Mouse (Mus musculus) granulocyte monocyte progenitor cell, adult 5-6 weeks (primary cell): ENCODE measurements at regions not wholly inside any gene's neighbourhood (a gene's known extent, or its start where the extent isn't known, plus 50 kb on each side); places are given as distances from the start of the nearest gene placed in this dataset.
"Not testable (repeated sequence)": the region's sequence is repeated elsewhere in the genome, so short reads cannot be mapped to it uniquely, and the experiment has no call there.

Experiments
- ATAC-seq: replicated peaks from 2 replicates; pipeline ENCODE4 v1.8.0; 2016; ENCODE audit warnings: mild to moderate bottlenecking, moderate TSS enrichment, inconsistent platforms; ENCODE audit not compliant: poor library complexity, severe bottlenecking

DNA sequence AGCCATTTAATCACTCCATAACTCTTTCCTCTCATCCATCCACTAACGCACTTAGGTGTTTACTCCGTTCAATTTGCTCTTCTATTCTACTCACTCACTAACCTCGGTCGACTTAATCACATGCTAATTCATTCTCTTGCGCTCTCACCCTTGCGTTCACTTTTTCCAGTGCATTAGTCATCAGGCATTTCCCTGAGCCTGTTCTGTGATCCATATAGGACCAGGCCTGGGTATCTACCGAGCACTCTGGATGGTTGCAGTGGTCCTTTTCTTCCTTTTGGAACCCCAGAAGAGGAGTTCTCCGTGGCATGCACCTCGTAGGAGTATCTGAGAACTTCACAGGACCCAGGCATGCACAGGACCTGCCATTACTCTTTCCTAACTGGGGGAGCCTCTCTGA is 270.1 kb downstream of the 4933412E24Rik start:
- no peak for ATAC-seq

DNA sequence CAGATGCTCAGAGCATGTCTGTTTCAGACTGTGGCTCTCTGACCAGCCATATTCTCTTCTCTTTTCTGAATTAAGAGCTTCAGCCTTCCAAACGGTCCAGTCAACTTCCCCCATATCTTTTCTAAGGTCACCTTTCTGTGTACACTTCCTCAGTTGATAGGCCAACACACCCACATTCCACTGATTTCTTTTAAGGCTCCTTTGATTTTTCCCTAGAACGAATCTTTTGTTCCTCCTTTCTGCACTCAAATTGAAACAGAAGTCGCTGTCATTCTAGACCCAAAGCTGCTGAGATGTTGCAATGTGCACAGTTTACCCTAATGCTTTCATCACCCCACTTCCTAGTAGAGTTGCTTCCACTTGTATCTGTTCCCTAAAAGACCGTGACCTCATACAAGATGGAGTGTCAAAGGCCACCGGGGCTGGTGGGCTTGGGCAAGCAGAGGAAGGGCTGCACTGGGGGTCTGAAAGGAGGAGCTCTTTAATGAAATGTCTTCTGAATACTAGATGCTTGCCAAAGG is 271.9 kb downstream of the 4933412E24Rik start:
- ATAC-seq: peak; percentile 95

DNA sequence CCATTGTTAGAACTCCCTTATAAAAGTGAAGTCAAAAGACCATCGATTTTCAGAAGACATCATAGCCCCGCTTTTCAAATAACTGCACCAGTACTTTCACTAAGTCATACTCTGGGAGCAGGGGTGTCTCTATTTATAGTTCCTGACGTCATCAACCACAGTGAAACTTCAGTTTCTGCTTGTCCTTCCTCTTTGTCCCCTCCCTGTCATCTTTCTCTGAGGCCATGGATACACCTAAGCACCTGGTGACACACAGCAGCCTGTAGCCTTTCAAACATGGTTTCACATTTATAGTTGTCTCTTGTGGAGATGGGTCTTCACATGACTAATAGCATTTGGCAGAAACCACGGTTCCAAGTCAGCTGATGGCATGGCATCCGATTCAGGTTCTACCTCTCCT is 277.2 kb downstream of the 4933412E24Rik start:
- ATAC-seq: peak; percentile 81

DNA sequence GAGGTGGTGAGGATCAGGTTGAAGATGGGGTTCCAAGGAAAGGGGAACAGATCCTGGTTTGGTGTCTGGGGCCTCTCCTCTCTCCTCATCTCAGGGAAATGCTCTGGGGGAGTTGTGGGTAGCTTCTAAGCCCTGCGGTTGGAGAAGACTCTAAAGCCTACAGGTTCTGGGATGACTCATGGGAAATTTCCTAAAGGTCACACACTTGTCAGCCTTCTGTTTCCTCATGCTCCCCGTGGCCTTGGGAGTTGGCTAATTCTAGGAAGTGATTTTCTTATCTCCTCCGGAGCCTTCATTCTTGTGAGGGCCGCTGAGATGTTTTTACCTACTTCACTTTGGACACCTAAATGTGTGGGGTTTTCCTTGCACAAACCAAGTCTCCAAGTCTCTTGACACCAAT is 279.2 kb downstream of the 4933412E24Rik start:
- 0 out of 2 replicates have a peak, but pooled peaks have one; percentile 10 for ATAC-seq

DNA sequence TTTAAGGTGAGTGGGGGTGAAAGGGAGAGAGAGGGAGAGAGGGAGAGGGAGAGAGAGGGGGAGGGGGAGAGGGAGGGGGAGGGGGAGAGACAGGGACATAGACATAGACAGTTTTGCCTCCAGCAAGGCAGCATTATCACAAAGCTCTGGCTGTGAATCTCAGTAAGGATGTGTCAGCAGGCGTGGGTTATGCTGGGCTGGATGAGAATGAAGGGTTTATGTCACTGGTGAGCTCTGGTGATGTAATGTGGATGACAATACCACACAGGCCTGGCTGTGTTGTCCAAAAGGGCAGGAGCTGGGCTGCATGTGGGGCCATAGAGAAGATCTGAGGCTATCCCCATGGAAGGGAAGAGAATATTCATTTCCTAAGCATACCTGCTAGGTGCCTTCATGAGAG is 282.0 kb downstream of the 4933412E24Rik start:
- ATAC-seq: no peak

DNA sequence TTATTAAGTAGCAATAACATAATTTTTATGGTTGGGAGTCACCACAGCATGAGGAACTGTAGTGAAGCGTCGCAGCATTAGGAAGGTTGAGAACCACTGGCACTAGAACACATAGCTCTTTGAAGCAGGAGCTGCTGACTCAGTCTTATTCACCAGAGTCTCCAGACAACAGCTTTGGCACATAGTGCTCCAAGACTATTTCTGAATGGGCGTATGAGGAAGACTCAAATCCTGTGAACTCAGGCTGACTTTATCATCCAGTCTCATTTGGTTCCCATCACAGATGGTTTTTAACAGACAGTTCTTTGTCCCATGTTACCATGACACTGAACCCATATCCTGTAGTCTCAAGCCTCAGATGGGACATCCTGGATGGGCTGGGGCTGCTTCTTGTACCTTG is 282.5 kb downstream of the 4933412E24Rik start:
- ATAC-seq: no peak

DNA sequence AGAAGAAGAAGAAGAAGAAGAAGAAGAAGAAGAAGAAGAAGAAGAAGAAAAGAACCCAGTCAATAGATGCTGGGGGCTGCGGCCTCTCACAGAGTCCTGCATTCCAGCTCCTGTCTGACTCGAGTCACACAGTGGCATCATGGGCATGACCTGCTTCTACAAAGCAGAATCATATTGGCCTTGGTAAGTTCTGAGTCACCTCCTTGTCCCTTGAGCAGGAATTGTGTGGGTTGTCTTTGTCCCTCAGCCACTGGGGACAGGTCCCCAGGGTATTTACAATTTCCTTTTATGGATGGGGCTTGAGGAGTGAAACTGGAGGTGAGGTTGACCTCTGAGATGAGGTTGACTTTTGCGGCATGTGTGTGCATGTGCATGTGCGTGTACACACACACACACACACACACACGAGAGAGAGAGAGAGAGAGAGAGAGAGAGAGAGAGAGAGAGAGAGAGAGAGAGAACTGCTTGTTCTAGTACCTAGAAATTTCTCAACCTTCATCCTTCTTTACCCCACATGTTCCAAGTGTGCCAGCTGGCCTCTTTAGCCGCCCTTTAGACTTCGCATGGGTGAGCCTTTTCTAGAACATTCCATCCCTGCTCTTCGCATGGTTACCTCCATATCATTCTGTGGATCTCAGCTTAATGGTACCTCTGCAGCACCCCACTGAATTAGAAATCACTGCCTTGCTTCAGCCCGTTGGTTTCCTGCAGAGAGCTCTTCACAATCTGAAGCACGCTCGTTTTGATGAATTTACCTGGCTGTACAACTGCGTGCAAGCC is 283.2 kb downstream of the 4933412E24Rik start:
- ATAC-seq: no peak

DNA sequence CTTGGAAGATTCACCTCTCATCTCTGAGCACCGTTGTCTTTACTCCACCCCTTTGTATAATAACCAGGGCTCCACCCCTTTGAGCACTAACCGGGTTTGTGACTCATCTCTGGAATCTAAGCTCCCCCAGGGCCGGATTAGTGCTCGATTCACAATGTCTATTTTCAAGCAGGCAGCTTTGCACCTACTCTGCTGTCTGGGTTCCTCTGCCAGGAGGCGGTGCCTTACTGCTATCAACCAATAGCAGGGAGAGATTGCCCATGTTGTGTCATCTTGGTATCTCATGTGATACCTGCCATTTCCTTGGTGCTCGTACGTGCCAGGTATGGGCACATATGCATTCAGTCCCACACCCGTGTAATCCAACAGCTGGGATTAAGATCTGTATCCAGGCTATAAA is 285.3 kb downstream of the 4933412E24Rik start:
- ATAC-seq: no peak

DNA sequence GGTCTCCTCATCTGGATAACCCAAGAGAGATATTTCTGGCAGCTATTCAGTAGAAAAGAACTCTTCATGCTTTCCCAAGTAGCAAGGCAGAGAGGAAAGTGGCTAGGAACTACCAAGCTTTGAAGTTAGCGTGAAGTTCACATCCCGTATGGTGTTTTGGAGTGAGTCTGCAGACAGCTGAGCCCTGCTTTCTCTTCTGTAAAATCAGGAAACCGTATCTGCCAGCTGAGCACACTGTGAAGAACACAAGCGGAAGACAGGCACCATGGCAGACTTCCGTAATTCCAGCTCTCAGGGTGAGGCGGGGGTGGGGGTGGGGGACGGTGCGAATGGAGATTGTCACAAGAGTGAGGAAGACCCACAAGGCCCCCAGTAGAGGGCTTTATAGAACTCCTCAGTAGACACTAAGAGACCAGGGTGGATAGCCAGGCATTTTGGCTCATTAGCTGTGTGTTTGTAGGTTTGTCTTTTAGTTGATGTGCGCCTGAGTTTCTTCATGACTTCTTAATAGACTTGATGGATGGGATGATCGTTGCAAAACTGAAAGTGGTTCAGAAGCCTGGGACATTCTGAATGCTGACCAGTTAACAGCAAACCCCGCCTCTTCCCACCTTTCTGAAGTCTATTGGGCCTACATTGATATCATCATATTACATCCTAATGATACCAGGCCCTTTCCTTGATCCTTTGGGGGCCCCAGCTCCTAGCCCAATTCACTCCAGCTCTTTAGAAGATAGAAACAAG is 287.4 kb downstream of the 4933412E24Rik start:
- ATAC-seq: peak; percentile 63

DNA sequence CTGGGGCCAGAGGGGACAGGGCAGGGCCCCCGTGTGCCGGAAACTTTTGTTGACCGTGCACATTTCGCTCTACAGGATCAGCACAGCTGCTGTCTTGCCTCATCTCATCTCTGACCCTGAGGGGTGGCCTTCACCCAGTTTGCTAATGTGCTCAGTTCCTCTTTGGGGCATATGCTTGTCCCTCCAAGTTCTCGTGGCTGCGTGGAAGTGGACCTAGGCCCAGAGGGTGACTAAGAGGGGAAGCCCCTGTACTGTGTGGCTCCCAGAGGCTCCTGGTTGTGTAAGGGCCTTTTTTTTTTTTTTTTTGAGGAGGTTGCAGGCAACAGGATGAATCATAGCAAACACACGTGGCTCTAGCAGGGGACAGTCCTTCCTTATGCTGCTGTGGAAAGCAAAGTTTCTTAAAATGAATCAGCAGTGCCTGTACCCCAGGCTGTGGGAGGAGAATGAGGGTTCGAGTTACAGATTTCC is 288.2 kb downstream of the 4933412E24Rik start:
- peak; percentile 94 for ATAC-seq

DNA sequence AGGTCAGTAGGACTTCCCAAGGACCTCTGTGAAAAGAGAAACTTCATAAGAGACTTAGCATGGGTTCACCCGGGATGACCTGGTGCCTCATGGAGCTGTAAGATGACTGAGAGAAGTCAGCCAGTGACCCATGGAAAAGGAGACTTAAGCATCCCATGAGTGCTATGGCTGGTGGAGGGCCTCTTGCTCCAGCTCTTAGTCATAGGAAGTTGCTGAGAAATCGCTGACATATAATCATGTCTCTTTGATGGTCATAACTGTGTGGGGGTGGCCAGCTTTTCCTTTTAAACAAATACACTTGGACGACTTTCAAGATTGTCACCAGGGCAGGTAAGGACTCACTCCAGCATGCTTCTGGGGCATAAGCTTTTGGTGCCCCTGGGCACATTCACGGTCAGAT is 290.5 kb downstream of the 4933412E24Rik start:
- no peak for ATAC-seq

DNA sequence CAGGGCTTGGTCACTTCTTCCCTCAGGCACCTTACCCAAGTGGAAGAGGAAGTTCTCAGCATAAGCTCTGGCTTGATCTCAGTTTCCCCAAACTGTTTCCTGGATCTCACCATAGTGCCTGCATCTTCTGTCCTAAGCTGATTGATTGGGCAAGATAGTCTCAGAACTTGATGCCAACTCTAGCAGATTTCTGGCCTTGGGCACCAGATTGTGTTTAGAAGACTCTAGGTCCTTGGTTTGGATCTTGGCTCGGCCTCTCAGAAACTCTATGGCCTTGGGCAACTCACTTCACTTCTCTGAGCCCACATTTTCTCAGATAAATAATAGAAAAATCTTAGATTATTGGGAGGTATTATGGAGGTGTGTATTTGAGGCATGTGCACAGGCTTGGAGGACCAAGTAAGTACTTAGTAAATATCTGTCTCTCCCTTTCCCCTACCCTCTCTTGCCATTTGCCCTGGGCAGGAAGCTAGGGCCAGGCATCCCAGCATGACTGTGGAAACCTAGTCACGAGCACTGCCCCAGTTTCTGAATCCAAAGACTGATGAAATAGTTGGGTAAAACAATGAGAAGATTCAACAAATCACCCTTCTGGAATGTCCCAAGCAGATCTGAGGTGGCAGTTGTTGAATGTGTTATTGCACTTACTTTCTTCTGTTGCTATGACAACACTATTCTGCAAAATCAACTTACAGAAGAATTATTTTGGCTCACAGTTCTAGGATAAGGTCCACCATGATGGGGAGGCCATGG is 293.6 kb downstream of the 4933412E24Rik start:
- ATAC-seq: peak; percentile 12; the same call in 1 of the 2 replicates

DNA sequence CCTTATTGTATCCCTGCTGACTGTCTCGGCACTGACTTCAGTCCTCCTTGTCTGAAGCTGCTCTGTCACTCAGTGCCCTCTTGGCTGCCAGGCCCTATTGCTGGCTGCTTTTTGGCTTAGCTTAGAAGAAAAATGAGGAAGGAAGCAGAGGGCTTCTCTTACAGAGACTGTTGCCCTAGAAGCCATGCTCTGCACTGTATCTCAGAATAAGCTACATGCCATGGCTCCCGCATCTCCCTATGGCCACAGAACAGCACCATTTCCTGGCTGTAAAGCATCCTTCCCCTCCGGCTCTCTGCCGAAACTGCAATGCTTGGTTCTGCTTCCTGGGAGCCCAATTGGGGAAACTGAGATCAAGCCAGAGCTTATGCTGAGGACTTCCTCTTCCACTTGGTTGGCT is 295.0 kb downstream of the 4933412E24Rik start:
- peak; percentile 68 for ATAC-seq

DNA sequence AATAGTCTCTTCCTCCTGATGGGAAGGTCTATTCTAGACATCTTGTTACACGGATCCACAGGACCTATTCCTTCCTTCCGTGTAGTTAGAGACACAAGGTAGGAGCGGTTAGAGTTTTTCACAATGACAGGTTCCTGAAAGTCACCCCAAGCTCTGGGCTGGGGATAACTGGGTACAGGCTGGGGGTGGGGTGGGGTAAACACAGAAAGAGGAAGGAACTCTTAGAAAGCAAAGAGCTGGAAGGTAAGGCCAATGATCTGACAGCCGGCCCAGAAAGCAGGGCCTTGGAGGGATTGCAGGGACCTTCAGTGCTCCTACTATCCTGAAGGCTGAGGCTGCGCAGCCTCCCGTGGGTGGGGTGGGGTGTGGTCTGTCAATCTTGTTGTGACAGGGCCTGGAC is 295.4 kb downstream of the 4933412E24Rik start:
- ATAC-seq: peak; percentile 53

DNA sequence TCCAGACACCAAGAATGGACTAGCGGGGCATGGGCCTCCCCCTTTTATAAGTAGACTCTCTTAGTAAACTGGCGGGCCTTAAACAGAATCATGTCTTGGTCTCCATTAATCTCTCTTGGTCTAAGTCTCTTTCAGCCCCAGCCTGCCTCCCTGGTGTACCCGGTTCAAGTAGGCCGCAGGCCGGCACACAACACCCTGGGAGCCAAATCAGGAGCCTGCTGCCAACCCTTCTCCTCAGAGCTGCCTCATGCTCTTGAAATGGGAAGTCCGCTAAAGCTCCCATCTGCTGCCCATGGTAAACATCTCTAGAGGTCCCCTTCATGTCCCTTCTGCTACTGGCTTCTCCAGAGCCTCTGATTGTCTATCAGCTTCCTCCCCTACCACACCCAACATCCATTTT is 296.3 kb downstream of the 4933412E24Rik start:
- no peak for ATAC-seq

DNA sequence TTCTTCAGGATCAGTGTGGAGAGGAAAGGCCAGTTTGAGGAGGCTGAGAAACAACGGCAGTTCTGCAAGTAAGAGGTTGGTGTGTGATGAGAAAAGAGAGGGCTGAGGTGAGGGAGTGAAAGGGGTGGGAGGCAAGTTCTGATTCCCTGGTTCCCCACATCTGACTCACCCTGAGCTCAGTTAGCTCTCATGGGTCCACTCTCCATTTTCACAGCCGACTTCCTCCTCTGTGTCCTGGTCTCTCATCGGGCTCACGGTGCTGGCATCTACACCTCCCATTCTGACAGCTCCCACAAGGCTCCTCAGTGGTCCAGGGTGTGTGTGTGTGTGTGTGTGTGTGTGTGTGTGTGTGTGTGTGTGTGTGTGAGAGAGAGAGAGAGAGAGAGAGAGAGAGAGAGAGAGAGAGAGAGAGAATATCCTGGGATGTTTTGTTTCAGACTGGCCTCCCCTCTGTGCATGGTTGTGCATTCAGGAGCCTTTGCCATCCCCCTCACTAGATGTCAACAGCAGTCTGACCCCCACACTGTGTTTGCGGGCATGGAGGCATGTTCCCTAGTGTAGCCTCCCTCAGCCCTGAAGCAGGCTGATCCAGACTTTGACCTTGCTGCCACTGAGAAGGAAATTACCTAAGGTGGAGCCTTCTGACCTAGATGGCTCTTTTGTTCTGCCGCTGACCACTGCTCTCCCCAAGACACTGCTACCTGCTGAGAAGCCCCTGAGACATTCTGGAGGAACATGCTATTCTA is 296.9 kb downstream of the 4933412E24Rik start:
- ATAC-seq: not testable (repeated sequence)

DNA sequence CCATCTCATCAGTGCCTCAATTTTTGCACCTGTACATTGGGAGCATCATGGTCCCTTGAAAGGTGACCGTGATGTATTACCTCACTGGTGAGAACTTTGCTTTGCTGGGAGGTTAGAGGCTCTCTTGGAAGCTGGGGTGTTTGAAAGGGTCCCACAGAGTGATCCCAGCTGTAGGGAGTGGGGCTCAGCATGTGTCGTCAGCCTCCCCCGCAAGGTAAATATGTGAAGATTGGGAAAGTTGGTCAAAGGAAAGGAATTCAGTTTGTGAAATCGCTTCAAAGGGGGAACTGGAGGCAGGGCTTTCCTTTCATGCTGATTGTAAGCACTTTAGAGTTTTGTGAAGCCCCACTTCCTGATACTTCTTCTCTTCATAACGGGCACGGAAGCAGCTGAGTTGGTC is 299.5 kb downstream of the 4933412E24Rik start:
- ATAC-seq: peak; percentile 27

DNA sequence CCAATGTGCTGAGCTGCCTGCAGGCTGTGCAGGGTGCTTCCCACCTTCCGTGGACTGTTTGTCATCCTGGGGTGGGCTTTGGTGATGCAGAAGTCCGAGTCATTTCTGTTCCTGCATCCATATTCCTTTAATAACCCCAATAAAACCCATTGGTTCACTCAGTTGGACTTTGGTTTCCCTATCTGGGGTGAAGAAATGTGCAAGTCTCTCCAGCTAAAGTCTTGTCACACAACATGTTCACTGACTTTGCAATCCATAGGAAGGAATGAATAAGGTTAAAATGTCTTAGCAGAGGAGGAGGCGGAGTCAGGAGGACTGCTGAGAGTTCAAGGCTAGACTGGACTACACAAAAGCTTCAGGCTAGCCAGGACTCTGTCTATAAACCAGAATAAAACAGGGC is 300.5 kb downstream of the 4933412E24Rik start:
- no peak for ATAC-seq

DNA sequence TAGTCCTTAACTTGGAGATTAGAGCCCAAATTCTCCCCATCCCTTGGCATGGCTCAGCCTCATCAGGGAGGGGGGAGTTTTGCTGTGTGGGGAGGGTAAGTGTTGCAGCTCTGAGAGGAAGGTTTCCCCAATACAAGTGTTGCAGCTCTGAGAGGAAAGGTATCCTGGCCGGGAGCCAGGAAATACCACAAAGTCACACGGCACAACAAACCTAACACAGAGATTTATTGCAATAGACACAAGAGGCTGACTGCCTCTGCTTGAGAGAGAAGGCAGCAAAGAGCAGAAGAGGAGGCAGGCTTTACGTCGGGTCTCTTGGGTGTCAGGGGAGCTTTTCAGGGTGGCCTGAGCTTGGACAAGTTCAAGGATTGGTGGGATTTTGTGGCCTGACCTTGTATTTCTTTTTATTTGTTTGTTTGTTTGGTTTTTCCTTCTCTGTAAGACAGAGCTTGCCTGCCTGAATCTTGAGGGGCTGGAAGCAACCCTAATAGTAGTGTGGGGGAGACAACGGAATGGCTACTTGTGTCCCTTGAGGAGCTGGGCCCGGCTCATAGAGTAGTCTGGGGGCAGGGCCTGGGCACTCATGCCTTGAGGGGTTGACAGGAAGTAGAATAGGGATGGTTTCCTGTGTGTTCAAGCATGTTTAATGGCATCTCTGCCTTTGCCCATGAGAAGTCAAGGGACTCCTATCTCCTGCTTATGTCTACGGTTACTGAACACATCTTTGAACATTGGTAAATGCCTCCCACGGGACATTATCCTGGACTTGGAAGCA is 302.3 kb downstream of the 4933412E24Rik start:
- peak; percentile 17 for ATAC-seq
